Mouse (Mus musculus) forebrain, embryonic 13.5 days (tissue): ENCODE data around the gene Trpv3. TPM values are rescaled to one million over a fixed set of nuclear protein-coding genes. Genes with fewer than 3 reads are reported as not detected.
"Not testable (repeated sequence)": the region's sequence is repeated elsewhere in the genome, so short reads cannot be mapped to it uniquely, and the experiment has no call there.

Source experiments
- ATAC-seq: fragments of 200-750 bp; cut with Nextera tagmentation; 2 replicates; pipeline ENCODE4 v1.8.0; 2017
- H3K27ac ChIP-seq: fragments of 300-500 bp; sonication (generic); 2 replicates; pipeline ENCODE4 v1.5.1; 2015; ENCODE audit warnings: inconsistent platforms, mild to moderate bottlenecking, moderate library complexity
- H3K27me3 ChIP-seq: fragments of 300-500 bp; sonication (generic); 2 replicates; pipeline ENCODE4 v1.6.1; 2015; ENCODE audit warnings: mild to moderate bottlenecking, inconsistent platforms
- H3K36me3 ChIP-seq: fragments of 300-500 bp; sonication (generic); 2 replicates; pipeline ENCODE4 v1.6.1; 2015; ENCODE audit warnings: mild to moderate bottlenecking, inconsistent platforms; ENCODE audit not compliant: poor library complexity, severe bottlenecking
- H3K4me1 ChIP-seq: fragments of 300-500 bp; sonication (generic); 2 replicates; pipeline ENCODE4 v1.6.1; 2015; ENCODE audit warnings: inconsistent platforms
- H3K4me2 ChIP-seq: fragments of 300-500 bp; sonication (generic); 2 replicates; pipeline ENCODE4 v1.6.1; 2015; ENCODE audit warnings: inconsistent platforms, mild to moderate bottlenecking, moderate library complexity
- H3K4me3 ChIP-seq: fragments of 300-500 bp; sonication (generic); 2 replicates; pipeline ENCODE4 v1.5.1; 2015; ENCODE audit warnings: mild to moderate bottlenecking, inconsistent platforms
- H3K9ac ChIP-seq: fragments of 300-500 bp; sonication (generic); 2 replicates; pipeline ENCODE4 v1.6.1; 2015; ENCODE audit warnings: mild to moderate bottlenecking, inconsistent platforms
- H3K9me3 ChIP-seq: fragments of 300-500 bp; sonication (generic); replicated peaks from 2 replicates; pipeline ENCODE4 v1.6.1; 2016; ENCODE audit warnings: inconsistent platforms
- WGBS: fragments of 180-500 bp; shearing (Covaris S2); methylation state at CpG from one replicate; pipeline ENCODE4 v1.1.7; 2015; 5-methylcytosine and 5-hydroxymethylcytosine counted together
- polyA plus RNA-seq: library from polyadenylated mRNA; unstranded; fragments of >200 nt; fragmentation: Nextera tagmentation; extraction: Ambion mirVana; gene quantifications from 2 replicates; pipeline ENCODE4 v1.2.1, GENCODE M21; 2015

The Trpv3 gene
- polyA plus RNA-seq, 1 experiment from 2014 or later = 0.04 TPM

- Histone ChIP-seq H3K36me3 (no peaks in the 10 kb centered on the region), H3K4me3 (no peak overlapping the region), H3K9ac (no peak overlapping the region), H3K27me3 (no peaks in the 10 kb centered on the region), H3K27ac (no peak overlapping the region), H3K9me3 (no peaks in the 10 kb centered on the region), H3K4me1 (no peaks in the 10 kb centered on the region), H3K4me2 (no peak overlapping the region)
- ATAC-seq = no peak
- WGBS = 41% methylated on average over 3 of the region's 3 CpGs
Measured at GRCm38 (mm10) chr11:73315961-73316360, 48.8 kb downstream of the Trpv3 start.

- not testable (repeated sequence) for H3K27ac ChIP-seq, H3K4me3 ChIP-seq, H3K36me3 ChIP-seq, H3K9me3 ChIP-seq, ATAC-seq, H3K4me1 ChIP-seq, H3K4me2 ChIP-seq, H3K9ac ChIP-seq, H3K27me3 ChIP-seq
- WGBS = 88% methylated on average over 2 of the region's 2 CpGs
Measured at GRCm38 (mm10) chr11:73318581-73318980, 51.4 kb downstream of the Trpv3 start.

- WGBS = 95% methylated on average over 13 of the region's 13 CpGs
- not testable (repeated sequence) for H3K27ac ChIP-seq, H3K9ac ChIP-seq
Measured at GRCm38 (mm10) chr11:73321064-73321463, 53.9 kb downstream of the Trpv3 start.

GRCm38 (mm10) chr11:73323906-73324830 is 57.0 kb downstream of the Trpv3 start:
- no peaks in the 10 kb centered on the region for H3K9me3 ChIP-seq
- no peak overlapping the region for H3K4me3 ChIP-seq
- no peaks in the 10 kb centered on the region for H3K4me1 ChIP-seq
- no peak overlapping the region for H3K27ac ChIP-seq
- no peak overlapping the region for H3K9ac ChIP-seq
- H3K36me3 ChIP-seq = no peaks in the 10 kb centered on the region
- 76% methylated on average over 9 of the region's 9 CpGs for WGBS
- ATAC-seq = no peak
- H3K4me2 ChIP-seq = no peak overlapping the region
- no peaks in the 10 kb centered on the region for H3K27me3 ChIP-seq

More at GRCm38 (mm10) chr11:73321064-73321463, 53.9 kb downstream of the Trpv3 start:
- not testable (repeated sequence) for H3K27me3 ChIP-seq, H3K4me3 ChIP-seq, H3K4me1 ChIP-seq, H3K4me2 ChIP-seq, ATAC-seq, H3K9me3 ChIP-seq, H3K36me3 ChIP-seq

GRCm38 (mm10) chr11:73326485-73326886 is 59.3 kb downstream of the Trpv3 start:
- H3K4me1 ChIP-seq = no peaks in the 10 kb centered on the region
- 78% methylated on average over 12 of the region's 12 CpGs for WGBS
- no peak overlapping the region for H3K4me2 ChIP-seq
- no peak overlapping the region for H3K27ac ChIP-seq
- H3K9ac ChIP-seq = no peak overlapping the region
- no peak overlapping the region for H3K4me3 ChIP-seq
- H3K9me3 ChIP-seq = 0 out of 2 replicates have a peak, but pooled peaks cover 5% of the 10 kb centered on the region
- H3K36me3 ChIP-seq = no peaks in the 10 kb centered on the region
- ATAC-seq = no peak
- H3K27me3 ChIP-seq = no peaks in the 10 kb centered on the region

- no peaks in the 10 kb centered on the region for H3K27me3 ChIP-seq
- ATAC-seq = no peak
- 84% methylated on average over 4 of the region's 4 CpGs for WGBS
- 0 out of 2 replicates have a peak, but pooled peaks cover 5% of the 10 kb centered on the region for H3K9me3 ChIP-seq
- no peak overlapping the region for H3K4me3 ChIP-seq
- H3K36me3 ChIP-seq = no peaks in the 10 kb centered on the region
- no peak overlapping the region for H3K9ac ChIP-seq
- H3K4me1 ChIP-seq = no peaks in the 10 kb centered on the region
- no peak overlapping the region for H3K4me2 ChIP-seq
- H3K27ac ChIP-seq = no peak overlapping the region
Measured at GRCm38 (mm10) chr11:73327361-73327760, 60.2 kb downstream of the Trpv3 start.

GRCm38 (mm10) chr11:73329442-73329841 is 62.3 kb downstream of the Trpv3 start, which contains the start of the genes Aspa, Gm49340 and Spata22:
Gene Aspa (minus strand): TSS chr11:73329596.
Gene Gm49340 (plus strand): TSS chr11:73329741.
Gene Spata22 (plus strand): TSS chr11:73329741.
- H3K27ac ChIP-seq = no peak within 1 kb of the TSS
- ATAC-seq = no peak
- H3K4me2 ChIP-seq = no peak within 1 kb of the TSS
- no peaks in the 10 kb centered on the region for H3K27me3 ChIP-seq
- no peak within 1 kb of the TSS for H3K4me3 ChIP-seq
- H3K9ac ChIP-seq = no peak within 1 kb of the TSS
- H3K4me1 ChIP-seq = no peaks in the 10 kb centered on the region
- 0 out of 2 replicates have a peak, but pooled peaks cover 5% of the 10 kb centered on the region for H3K9me3 ChIP-seq
- no peaks in the 10 kb centered on the region for H3K36me3 ChIP-seq
- WGBS = 83% methylated on average over 27 of the region's 27 CpGs

- Histone ChIP-seq H3K27me3 (no peaks in the 10 kb centered on the region), H3K27ac (no peak overlapping the region), H3K4me3 (no peak overlapping the region), H3K9ac (no peak overlapping the region), H3K4me2 (no peak overlapping the region), H3K9me3 (0 out of 2 replicates have a peak, but pooled peaks cover 5% of the 10 kb centered on the region), H3K4me1 (no peaks in the 10 kb centered on the region), H3K36me3 (no peaks in the 10 kb centered on the region)
- 76% methylated on average over 2 of the region's 2 CpGs for WGBS
- no peak for ATAC-seq
Measured at GRCm38 (mm10) chr11:73333357-73333756, 66.2 kb downstream of the Trpv3 start.

- no peak overlapping the region for H3K4me3 ChIP-seq
- no peak overlapping the region for H3K27ac ChIP-seq
- H3K9ac ChIP-seq = no peak overlapping the region
- no peaks in the 10 kb centered on the region for H3K27me3 ChIP-seq
- no peak overlapping the region for H3K4me2 ChIP-seq
- no peaks in the 10 kb centered on the region for H3K4me1 ChIP-seq
- ATAC-seq = no peak
- 83% methylated on average over 4 of the region's 4 CpGs for WGBS
- no peaks in the 10 kb centered on the region for H3K9me3 ChIP-seq
- H3K36me3 ChIP-seq = no peaks in the 10 kb centered on the region
Measured at GRCm38 (mm10) chr11:73336919-73337318, 69.7 kb downstream of the Trpv3 start.

Other genes starting within 250 kb of the Trpv3 start
- 10.3 and 11.8 TPM in 2 replicates for gene Camkk1, start 248.4 kb upstream of the Trpv3 start, polyA plus RNA-seq
- 12.8 and 13.4 TPM in 2 replicates for gene Ncbp3, start 219.6 kb upstream of the Trpv3 start, polyA plus RNA-seq
- 0.27 and 0.29 TPM in 2 replicates for gene Itgae, start 176.8 kb upstream of the Trpv3 start, polyA plus RNA-seq
- gene Haspin, start 129.1 kb upstream of the Trpv3 start, polyA plus RNA-seq = 13.0 and 13.1 TPM in 2 replicates
- 0.26 and 0.30 TPM in 2 replicates for gene P2rx5, start 107.0 kb upstream of the Trpv3 start, polyA plus RNA-seq
- 133 and 136 TPM in 2 replicates for gene Emc6, start 90.4 kb upstream of the Trpv3 start, polyA plus RNA-seq
- gene Tax1bp3, start 90.3 kb upstream of the Trpv3 start, polyA plus RNA-seq = 174 and 181 TPM in 2 replicates
- 17.0 and 17.8 TPM in 2 replicates for gene Ctns, start 68.3 kb upstream of the Trpv3 start, polyA plus RNA-seq
- 1.2 TPM in 2 replicates for gene Shpk, start 67.9 kb upstream of the Trpv3 start, polyA plus RNA-seq
- not detected in 2 replicates for gene Trpv1, start 33.1 kb upstream of the Trpv3 start, polyA plus RNA-seq
- not detected in 2 replicates for gene Aspa, start 62.2 kb downstream of the Trpv3 start, polyA plus RNA-seq
- not detected in 2 replicates for gene Gm49340, start 62.4 kb downstream of the Trpv3 start, polyA plus RNA-seq
- not detected in 2 replicates for gene Spata22, start 62.4 kb downstream of the Trpv3 start, polyA plus RNA-seq
- gene Olfr20, start 83.4 kb downstream of the Trpv3 start, polyA plus RNA-seq = not detected in 2 replicates
- gene Olfr376, start 103.9 kb downstream of the Trpv3 start, polyA plus RNA-seq = not detected in 2 replicates
- gene Olfr1, start 132.2 kb downstream of the Trpv3 start, polyA plus RNA-seq = not detected in 2 replicates
- gene Olfr378, start 161.1 kb downstream of the Trpv3 start, polyA plus RNA-seq = not detected in 2 replicates
- not detected in 2 replicates for gene Olfr380, start 190.1 kb downstream of the Trpv3 start, polyA plus RNA-seq
- not detected in 2 replicates for gene Olfr381, start 224.2 kb downstream of the Trpv3 start, polyA plus RNA-seq
- gene Olfr382, start 249.8 kb downstream of the Trpv3 start, polyA plus RNA-seq = not detected in 2 replicates